Mouse (Mus musculus): Measurements from ENCODE around the gene Zmym1.
"Not testable (repeated sequence)": the region's sequence is repeated elsewhere in the genome, so short reads cannot be mapped to it uniquely, and the experiment has no call there.

The Zmym1 gene

DNA sequence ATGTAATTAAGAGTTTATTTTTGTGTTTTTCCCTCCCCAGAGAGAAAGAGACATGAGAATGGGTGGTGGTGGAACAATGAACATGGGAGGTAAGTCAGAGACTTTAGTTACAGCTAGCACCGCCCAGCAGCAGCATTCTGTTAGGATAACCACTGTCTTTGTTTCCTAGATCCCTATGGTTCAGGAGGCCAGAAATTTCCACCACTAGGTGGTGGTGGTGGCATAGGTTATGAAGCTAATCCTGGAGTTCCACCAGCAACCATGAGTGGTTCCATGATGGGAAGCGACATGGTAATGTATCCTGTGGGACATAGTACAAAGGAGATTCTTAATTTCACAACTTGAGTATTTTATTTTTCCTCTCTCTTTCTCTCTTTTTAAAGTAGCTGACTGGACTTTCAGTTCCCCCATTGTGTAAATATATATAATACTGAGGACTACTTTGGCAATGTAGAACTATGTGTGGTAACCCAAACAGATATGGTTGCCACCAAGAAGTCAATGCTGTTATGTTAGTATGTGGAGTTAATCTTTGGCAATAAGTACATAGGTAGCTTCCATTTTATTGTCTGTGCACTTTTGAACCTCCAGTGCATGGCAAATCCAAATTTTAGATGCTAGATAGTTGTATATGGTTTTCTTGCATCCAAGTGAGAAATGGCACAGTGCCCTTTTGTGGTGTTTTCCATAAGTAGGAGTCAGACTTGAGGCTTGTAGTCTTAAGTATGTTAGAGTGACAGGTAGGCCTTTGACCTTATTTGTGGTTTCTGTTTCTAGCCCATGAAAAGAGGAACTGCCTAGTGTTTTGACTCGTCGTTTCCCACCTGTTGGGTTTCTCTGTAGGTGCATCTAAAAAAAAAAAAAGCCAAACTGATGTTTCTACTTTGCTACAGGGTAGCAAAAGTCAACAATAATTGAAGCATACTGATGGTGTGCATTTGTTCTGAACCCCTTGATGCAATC is 33.4 kb downstream of the Zmym1 start:
- no peak for DNase-seq (ENCODE audit: low spot score in 2 of 2)

- no peak for DNase-seq (ENCODE audit: low spot score in 2 of 2)
These were observed 34.1 kb downstream of the Zmym1 start for GRCm38 (mm10) chr4:127026826-127027225.

DNA sequence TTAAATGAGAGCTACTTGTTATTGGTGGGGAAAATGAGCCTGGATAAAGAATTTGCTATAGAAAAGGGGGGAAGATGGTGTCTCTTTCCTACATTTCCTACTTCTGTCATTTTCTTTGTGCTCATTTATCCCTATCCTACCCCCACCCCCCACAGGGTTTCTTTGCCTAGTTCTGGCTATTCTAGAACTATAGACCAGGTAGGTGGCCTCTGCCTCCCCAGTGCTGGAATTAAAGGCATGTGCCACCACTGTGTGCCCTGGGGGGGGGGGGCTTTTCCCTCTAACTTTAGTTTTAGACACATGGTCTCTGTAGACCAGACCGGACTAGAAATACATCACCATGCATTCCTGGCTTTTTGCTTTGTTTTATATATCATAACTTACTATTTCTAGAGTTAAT is 36.7 kb downstream of the Zmym1 start:
- no peak for DNase-seq (ENCODE audit: low spot score in 2 of 2)

DNA sequence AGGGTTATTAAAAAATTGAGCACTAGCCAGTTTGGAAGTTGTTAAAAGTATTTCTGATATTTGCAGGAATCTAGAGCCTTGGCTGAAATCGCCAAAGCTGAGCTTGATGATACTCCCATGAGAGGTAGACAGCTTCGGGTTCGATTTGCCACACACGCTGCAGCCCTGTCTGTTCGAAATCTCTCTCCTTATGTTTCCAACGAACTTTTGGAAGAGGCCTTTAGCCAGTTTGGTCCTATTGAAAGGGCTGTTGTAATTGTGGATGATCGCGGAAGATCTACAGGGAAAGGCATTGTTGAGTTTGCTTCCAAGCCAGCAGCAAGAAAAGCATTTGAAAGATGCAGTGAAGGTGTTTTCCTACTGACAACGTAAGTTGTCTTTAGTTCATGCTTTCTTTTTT is 37.8 kb downstream of the Zmym1 start:
- DNase-seq (ENCODE audit: low spot score in 2 of 2), result no peak

DNA sequence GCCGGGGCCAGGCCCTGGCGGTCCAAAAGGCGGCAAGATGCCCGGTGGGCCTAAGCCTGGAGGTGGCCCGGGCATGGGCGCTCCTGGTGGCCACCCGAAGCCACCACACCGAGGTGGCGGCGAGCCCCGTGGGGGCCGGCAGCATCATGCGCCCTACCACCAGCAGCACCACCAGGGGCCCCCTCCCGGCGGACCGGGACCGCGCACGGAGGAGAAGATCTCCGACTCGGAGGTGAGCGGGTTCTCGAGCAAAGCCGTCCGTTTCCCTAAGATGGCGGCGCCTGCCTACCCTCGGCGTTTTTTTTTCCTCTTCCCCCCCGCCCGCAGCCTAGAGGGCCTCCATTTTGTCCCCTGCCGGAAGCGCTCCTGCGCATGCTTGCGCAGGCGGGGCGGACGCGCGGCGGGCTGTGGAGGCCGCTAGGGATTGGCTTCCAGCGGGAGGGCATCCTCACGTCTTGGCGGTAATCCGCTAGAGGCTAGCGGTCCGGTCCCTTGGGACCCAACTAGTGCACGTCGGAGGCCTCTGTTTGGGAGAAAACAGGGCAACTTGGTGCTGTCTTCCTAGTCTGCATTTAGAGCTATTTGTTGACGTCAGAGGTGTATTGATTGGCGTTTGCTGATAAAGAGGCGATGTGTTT is 38.8 kb downstream of the Zmym1 start:
- peak; percentile 77 to 80 for DNase-seq (ENCODE audit: low spot score in 2 of 2)

GRCm38 (mm10) chr4:127021151-127021945 is 39.6 kb downstream of the Zmym1 start, which contains the start of gene Sfpq:
Gene Sfpq (plus strand): TSS chr4:127021324.
- DNase-seq (ENCODE audit: low spot score in 2 of 2), result peak; percentile 98 to 100

GRCm38 (mm10) chr4:127020411-127021150 is 40.4 kb downstream of the Zmym1 start:
- DNase-seq (ENCODE audit: low spot score in 2 of 2), result no peak

DNA sequence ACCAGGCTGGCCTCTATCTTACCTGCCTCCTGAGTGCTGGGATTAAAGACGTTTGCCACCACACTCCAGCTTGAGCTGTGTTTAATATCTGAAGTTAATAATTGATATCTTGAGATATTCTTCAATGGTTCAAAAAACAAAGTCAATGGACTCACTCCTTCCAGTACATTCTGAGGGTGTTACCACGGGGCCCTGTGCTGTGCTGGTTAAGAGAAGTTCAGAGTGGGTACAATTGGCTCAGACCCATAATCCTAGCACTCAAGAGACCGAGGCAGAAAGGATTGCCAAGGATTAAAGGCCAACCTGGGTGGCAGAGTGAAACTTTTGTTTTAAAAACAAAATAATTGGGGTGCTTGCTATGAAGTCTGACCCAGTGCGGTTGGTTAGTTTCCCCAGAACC is 44.6 kb downstream of the Zmym1 start:
- DNase-seq (ENCODE audit: low spot score in 2 of 2), result no peak

GRCm38 (mm10) chr4:127015294-127015993 is 45.5 kb downstream of the Zmym1 start:
- DNase-seq (ENCODE audit: low spot score in 2 of 2), result peak; percentile 69 to 77

- no peak for DNase-seq (ENCODE audit: low spot score in 2 of 2)
These were observed 55.6 kb downstream of the Zmym1 start for GRCm38 (mm10) chr4:127005113-127005936.

DNA sequence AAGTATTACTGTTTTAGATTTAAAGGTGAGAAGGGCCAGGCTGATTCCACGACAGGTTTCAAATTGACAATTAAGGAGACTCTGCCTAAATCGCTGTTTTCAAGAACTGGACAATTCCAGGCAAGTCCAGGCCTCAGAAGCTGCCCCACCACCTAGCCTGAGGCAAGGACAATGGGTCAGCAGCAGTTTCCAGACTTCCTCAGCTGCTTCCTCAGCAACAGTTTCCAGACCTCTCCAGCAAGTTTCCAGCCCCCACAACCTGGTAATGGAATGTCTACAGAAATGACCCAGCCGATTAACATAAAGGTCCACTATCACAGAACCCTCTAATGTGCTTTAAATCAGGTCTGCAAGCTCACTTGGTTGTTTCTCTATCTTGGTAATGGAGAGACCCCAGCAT is 56.6 kb downstream of the Zmym1 start:
- no peak for DNase-seq (ENCODE audit: low spot score in 2 of 2)

- no peak for DNase-seq (ENCODE audit: low spot score in 2 of 2)
These were observed 60.3 kb downstream of the Zmym1 start for GRCm38 (mm10) chr4:127000601-127001105.

DNA sequence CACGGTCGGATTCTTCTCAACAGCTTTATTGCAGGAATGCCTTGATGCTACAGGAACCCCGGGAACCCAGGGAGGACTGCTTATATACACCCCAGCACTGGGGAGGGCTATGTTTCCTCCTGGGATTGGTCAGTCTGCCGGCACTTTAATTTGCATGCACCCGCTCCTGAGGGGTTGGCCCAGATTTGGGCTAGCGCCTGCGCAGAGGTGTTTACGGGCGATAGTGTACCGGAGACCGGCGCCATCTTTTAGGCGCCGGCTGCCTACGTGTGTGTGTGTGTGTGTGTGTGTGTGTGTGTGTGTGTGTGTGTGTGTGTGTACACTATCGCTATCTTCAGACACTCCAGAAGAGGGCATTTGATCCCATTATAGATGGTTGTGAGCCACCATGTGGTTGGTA is 61.6 kb downstream of the Zmym1 start:
- DNase-seq (ENCODE audit: low spot score in 2 of 2), result not testable (repeated sequence)

Data from spleen, postnatal 14 days (tissue).